Mouse (Mus musculus): Measurements from ENCODE around the gene Dennd6a.

DNA sequence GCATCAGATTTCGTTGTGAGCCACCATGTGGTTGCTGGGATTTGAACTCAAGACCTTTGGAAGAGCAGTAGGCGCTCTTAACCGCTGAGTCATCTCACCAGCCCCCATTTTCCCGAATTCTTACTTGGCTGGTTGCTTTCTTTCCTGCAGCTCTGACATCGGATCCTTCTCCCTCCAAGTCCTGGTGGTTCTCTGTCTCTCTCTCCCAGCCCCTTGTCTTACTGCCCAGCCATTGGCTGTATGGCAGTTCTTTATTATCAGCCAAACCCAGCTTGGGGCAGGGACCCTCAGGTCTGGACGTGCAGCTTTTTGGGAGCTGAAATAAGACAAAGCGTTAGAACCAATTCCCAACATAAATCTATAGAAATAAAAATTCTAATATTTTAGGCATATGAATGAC, 21.5 kb downstream of the Dennd6a start:
- TF ChIP-seq CTCF (IDR thresholded peaks at IDR 0.05; ENCODE audit: insufficient read depth, low read length) (no peak), POLR2A (IDR thresholded peaks at IDR 0.05; ENCODE audit: borderline replicate concordance, extremely low read depth, low read depth, low read length) (no peak)
